Mouse (Mus musculus): Measurements from ENCODE around the gene Mfap1a.

- TF ChIP-seq CTCF (conservative IDR thresholded peaks at IDR 0.05 in 1 of 2, IDR thresholded peaks at IDR 0.05 in 1 of 2; ENCODE audit: low read depth in 2 of 2, low read length in 2 of 2) (no peak), E2F4 (IDR thresholded peaks at IDR 0.05; ENCODE audit: insufficient replicate concordance, low read depth, low read length) (no peak)
Measured at GRCm38 (mm10) chr2:121452990-121453389, 53.5 kb downstream of the Mfap1a start, which contains the start of gene Hypk.

All from CH12.LX (cell line).